Mouse (Mus musculus): ENCODE data around the gene Terb1. TPM values are rescaled to one million over a fixed set of nuclear protein-coding genes. Genes with fewer than 3 reads are reported as not detected.

Terb1 gene
- polyA plus RNA-seq, 1 experiment from 2014 or later, result not detected

DNA sequence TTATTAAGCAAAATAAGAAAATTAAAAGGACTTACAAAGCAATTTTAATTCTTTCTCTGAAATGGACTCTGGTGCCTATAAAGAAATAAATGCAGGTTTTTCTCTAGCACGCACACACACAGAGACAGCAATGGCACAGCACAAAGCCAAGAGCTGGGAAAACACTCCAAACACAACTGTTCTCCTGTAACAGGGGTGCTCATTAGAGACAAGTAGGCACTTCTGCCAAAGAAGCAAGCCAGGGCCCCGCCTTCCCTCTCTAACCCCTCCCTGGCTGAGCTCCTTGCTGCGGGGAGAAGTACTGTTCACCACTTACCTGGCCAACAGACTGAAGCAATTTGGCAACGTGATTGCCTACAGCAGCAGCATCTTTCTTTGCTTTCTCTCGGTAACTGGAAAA is 8.2 kb upstream of the Terb1 start:
- no peak overlapping the region for H3K9ac ChIP-seq (ENCODE audit: low read depth, low read length)
- no peaks in the 10 kb centered on the region for H3K4me1 ChIP-seq (replicated peaks; ENCODE audit: control insufficient read depth, insufficient read depth, low read length)
- 88% methylated on average over 5 of the region's 5 CpGs for WGBS
- DNase-seq (ENCODE audit: low spot score) (no peak), ATAC-seq (ENCODE audit: low FRiP score) (no peak)
- H3K4me2 ChIP-seq (replicated peaks; ENCODE audit: low read depth, low read length), result no peak overlapping the region
- H3K36me3 ChIP-seq (ENCODE audit: control insufficient read depth, insufficient read depth, low read length), result 0 out of 2 replicates have a peak, but pooled peaks cover 4% of the 10 kb centered on the region
- no peak overlapping the region for H3K27ac ChIP-seq (ENCODE audit: low read depth, low read length)
- H3K27me3 ChIP-seq (ENCODE audit: control insufficient read depth, insufficient read depth, low read length), result no peaks in the 10 kb centered on the region
- H3K9me3 ChIP-seq (ENCODE audit: control insufficient read depth, low read length), result no peaks in the 10 kb centered on the region
- H3K4me3 ChIP-seq (ENCODE audit: low read depth, low read length), result no peak overlapping the region

DNA sequence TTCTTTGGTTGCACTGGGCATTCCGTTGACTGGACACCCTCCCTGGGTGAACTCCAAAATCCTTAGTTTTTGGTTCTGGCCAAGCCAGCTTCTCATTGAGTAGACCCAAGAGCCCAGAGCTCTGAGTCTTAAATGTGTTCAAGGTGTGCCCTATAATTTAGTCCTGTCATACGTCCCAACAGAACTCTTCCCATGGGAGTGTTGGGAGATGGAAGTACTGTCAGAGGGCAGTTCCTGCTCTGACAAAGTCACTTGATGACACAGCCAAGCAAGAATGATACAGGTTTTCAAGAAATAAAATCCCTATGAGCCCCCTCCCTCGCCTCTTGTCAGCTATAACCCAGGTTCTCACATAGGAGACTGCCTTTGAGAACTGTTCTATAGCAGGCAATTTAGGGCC is 424 bp upstream of the Terb1 start:
- Histone ChIP-seq H3K4me1 (replicated peaks; ENCODE audit: control insufficient read depth, insufficient read depth, low read length) (no peaks in the 10 kb centered on the region), H3K4me3 (ENCODE audit: low read depth, low read length) (no peak overlapping the region), H3K27me3 (ENCODE audit: control insufficient read depth, insufficient read depth, low read length) (no peaks in the 10 kb centered on the region), H3K9me3 (ENCODE audit: control insufficient read depth, low read length) (no peaks in the 10 kb centered on the region), H3K4me2 (replicated peaks; ENCODE audit: low read depth, low read length) (no peak overlapping the region; the same call in 1 of the 2 replicates), H3K9ac (ENCODE audit: low read depth, low read length) (no peak overlapping the region), H3K27ac (ENCODE audit: low read depth, low read length) (no peak overlapping the region), H3K36me3 (ENCODE audit: control insufficient read depth, insufficient read depth, low read length) (no peaks in the 10 kb centered on the region)
- WGBS, result 85% methylated on average over 3 of the region's 3 CpGs
- DNase-seq (ENCODE audit: low spot score), result no peak
- no peak; the same call in 1 of the 2 replicates for ATAC-seq (ENCODE audit: low FRiP score)

DNA sequence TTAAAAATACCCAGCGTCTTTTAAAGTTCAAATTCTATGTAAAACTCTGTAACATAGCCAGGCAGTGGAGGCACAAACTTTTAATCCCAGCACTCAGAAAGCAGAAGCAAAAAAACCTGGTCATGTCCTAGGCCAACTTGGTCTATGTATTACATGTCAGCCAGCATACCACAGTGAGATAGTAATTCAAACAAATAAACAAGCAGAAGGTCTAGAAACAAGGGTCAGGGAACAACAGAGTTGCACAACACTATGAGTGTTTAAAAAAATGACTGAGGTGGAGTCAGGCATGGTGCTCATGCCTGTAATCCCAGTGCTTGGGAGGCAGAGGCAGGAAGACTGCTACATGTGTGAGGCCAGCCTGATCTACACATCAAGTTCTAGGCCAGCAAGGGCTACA is 30.6 kb downstream of the Terb1 start:
- Histone ChIP-seq H3K9me3 (ENCODE audit: control insufficient read depth, low read length) (no peaks in the 10 kb centered on the region), H3K4me3 (ENCODE audit: low read depth, low read length) (no peak overlapping the region)
- WGBS, result 62% methylated on average over 1 of the region's 1 CpGs

DNA sequence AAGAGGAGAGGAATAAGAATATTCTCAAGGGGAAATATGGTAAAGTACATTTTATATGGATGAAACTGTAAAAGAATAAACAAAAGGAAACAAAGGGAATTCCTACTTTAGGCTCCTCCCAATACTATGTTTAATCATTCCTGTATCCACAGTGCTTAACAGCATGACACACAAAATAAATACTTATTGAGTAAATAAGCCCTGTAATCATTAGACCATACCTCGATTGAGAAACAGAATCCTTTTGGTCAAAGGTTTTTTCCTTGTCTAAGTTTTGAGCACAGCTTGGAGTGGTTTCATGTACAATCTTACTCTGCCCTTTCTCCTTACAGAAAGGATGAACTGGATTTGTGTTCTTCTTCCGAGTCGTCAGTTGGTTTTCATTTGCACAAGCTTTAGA is 37.2 kb downstream of the Terb1 start:
- Histone ChIP-seq H3K27me3 (ENCODE audit: control insufficient read depth, insufficient read depth, low read length) (no peaks in the 10 kb centered on the region), H3K4me2 (replicated peaks; ENCODE audit: low read depth, low read length) (no peak overlapping the region), H3K36me3 (ENCODE audit: control insufficient read depth, insufficient read depth, low read length) (no peaks in the 10 kb centered on the region), H3K4me3 (ENCODE audit: low read depth, low read length) (no peak overlapping the region), H3K9ac (ENCODE audit: low read depth, low read length) (no peak overlapping the region), H3K27ac (ENCODE audit: low read depth, low read length) (no peak overlapping the region), H3K9me3 (ENCODE audit: control insufficient read depth, low read length) (no peaks in the 10 kb centered on the region), H3K4me1 (replicated peaks; ENCODE audit: control insufficient read depth, insufficient read depth, low read length) (no peaks in the 10 kb centered on the region)
- no peak for ATAC-seq (ENCODE audit: low FRiP score)
- WGBS, result 77% methylated on average over 3 of the region's 3 CpGs
- no peak for DNase-seq (ENCODE audit: low spot score)

More for the DNA sequence above, 30.6 kb downstream of the Terb1 start:
- Histone ChIP-seq H3K4me2 (replicated peaks; ENCODE audit: low read depth, low read length) (no peak overlapping the region), H3K27me3 (ENCODE audit: control insufficient read depth, insufficient read depth, low read length) (no peaks in the 10 kb centered on the region), H3K27ac (ENCODE audit: low read depth, low read length) (no peak overlapping the region), H3K36me3 (ENCODE audit: control insufficient read depth, insufficient read depth, low read length) (no peaks in the 10 kb centered on the region), H3K4me1 (replicated peaks; ENCODE audit: control insufficient read depth, insufficient read depth, low read length) (no peaks in the 10 kb centered on the region), H3K9ac (ENCODE audit: low read depth, low read length) (no peak overlapping the region)
- ATAC-seq (ENCODE audit: low FRiP score) (no peak), DNase-seq (ENCODE audit: low spot score) (no peak)

DNA sequence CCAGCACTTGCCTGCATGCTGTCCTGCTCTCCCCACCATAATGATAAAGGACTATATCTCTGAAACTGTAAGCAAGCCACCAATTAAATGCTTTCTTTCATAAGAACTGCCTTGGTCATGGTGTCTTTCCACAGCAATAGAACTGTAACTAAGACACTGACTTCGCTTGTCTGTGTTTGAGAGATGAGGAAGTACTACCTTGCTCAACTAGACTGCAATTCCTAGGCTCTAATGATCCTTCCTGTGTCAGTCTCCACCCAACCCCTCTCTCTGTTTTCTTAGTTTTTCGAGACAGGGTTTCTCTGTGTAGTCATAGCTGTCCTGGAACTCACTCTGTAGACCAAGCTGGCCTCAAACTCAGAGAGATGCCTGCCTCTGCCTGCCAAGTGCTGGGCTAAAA is 42.2 kb downstream of the Terb1 start:
- DNase-seq (ENCODE audit: low spot score), result no peak

DNA sequence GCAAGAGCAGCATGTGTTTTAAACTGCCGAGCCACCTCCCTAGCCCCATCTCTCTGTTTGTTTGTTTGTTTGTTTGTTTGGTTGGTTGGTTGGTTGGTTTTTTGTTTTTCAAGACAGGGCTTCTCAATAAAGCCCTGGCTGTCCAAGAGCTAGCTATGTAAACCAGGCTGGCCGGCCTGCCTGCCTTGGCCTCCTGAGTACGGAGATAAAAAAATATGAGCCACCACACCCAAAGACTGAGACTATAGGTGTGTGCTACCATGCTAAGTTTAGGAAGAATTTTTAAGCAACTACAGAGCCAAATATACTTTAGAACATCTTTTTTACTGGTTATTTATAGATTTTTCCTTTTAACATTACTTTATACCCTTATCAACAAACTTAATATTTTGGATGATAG is 57.5 kb downstream of the Terb1 start:
- DNase-seq (ENCODE audit: low spot score) (no peak), ATAC-seq (ENCODE audit: low FRiP score) (no peak)
- 98% methylated on average over 3 of the region's 3 CpGs for WGBS
- H3K27ac ChIP-seq (ENCODE audit: low read depth, low read length), result no peak overlapping the region
- no peaks in the 10 kb centered on the region for H3K9me3 ChIP-seq (ENCODE audit: control insufficient read depth, low read length)
- no peaks in the 10 kb centered on the region for H3K36me3 ChIP-seq (ENCODE audit: control insufficient read depth, insufficient read depth, low read length)
- no peak overlapping the region for H3K9ac ChIP-seq (ENCODE audit: low read depth, low read length)
- H3K4me3 ChIP-seq (ENCODE audit: low read depth, low read length), result no peak overlapping the region
- no peaks in the 10 kb centered on the region for H3K4me1 ChIP-seq (replicated peaks; ENCODE audit: control insufficient read depth, insufficient read depth, low read length)
- no peaks in the 10 kb centered on the region for H3K27me3 ChIP-seq (ENCODE audit: control insufficient read depth, insufficient read depth, low read length)
- no peak overlapping the region for H3K4me2 ChIP-seq (replicated peaks; ENCODE audit: low read depth, low read length)

More for the DNA sequence above, 42.2 kb downstream of the Terb1 start:
- no peak for ATAC-seq (ENCODE audit: low FRiP score)
- H3K27ac ChIP-seq (ENCODE audit: low read depth, low read length), result no peak overlapping the region
- no peaks in the 10 kb centered on the region for H3K4me1 ChIP-seq (replicated peaks; ENCODE audit: control insufficient read depth, insufficient read depth, low read length)
- H3K36me3 ChIP-seq (ENCODE audit: control insufficient read depth, insufficient read depth, low read length), result no peaks in the 10 kb centered on the region
- H3K9ac ChIP-seq (ENCODE audit: low read depth, low read length), result no peak overlapping the region
- no peaks in the 10 kb centered on the region for H3K27me3 ChIP-seq (ENCODE audit: control insufficient read depth, insufficient read depth, low read length)
- H3K4me3 ChIP-seq (ENCODE audit: low read depth, low read length), result no peak overlapping the region
- no peaks in the 10 kb centered on the region for H3K9me3 ChIP-seq (ENCODE audit: control insufficient read depth, low read length)
- WGBS, result 73% methylated on average over 2 of the region's 2 CpGs
- H3K4me2 ChIP-seq (replicated peaks; ENCODE audit: low read depth, low read length), result no peak overlapping the region

DNA sequence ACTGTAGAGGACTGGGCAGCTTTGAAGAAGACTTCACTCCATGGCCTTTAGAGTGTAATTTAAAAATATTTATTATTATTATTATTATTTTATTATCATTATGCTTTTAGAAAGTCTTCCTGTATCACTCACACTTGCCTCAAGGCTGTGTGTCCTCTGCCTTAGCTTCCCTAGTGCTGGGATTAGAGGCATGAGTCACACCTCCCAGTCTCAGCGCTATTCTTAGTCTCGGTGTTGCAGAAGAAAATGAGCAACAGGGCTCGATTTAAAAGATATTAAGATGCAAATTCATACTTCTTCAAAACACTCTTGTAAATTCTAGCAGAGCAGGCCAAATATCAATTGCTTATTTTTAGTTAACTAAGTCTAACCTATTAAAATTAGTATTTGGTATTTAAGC is 60.9 kb downstream of the Terb1 start:
- H3K9me3 ChIP-seq (ENCODE audit: control insufficient read depth, low read length), result no peaks in the 10 kb centered on the region
- H3K9ac ChIP-seq (ENCODE audit: low read depth, low read length), result no peak overlapping the region
- ATAC-seq (ENCODE audit: low FRiP score), result no peak
- no peak for DNase-seq (ENCODE audit: low spot score)
- no peaks in the 10 kb centered on the region for H3K4me1 ChIP-seq (replicated peaks; ENCODE audit: control insufficient read depth, insufficient read depth, low read length)
- no peaks in the 10 kb centered on the region for H3K27me3 ChIP-seq (ENCODE audit: control insufficient read depth, insufficient read depth, low read length)
- 87% methylated on average over 3 of the region's 3 CpGs for WGBS
- no peak overlapping the region for H3K4me2 ChIP-seq (replicated peaks; ENCODE audit: low read depth, low read length)
- no peak overlapping the region for H3K27ac ChIP-seq (ENCODE audit: low read depth, low read length)
- H3K36me3 ChIP-seq (ENCODE audit: control insufficient read depth, insufficient read depth, low read length), result no peaks in the 10 kb centered on the region
- no peak overlapping the region for H3K4me3 ChIP-seq (ENCODE audit: low read depth, low read length)

DNA sequence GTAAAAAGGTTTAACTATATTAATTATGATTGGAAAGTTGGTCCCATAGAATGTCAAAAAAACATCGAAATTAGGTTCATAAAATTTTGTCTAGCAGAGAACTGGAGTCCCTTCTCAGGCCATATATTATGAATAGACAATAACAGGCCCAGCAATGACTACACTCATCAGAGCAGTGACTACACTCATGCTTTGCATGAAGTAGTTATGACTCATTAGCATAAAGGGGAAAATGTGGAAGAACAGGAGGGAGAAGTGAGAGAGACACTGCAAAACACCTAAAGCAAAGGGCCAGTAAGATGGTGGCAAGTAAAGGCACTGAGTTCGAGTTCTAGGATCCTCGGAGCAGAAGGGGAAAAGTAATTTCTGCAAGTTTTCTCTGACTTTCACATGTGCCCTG is 63.7 kb downstream of the Terb1 start:
- H3K27ac ChIP-seq (ENCODE audit: low read depth, low read length), result no peak overlapping the region
- no peak for DNase-seq (ENCODE audit: low spot score)
- H3K9me3 ChIP-seq (ENCODE audit: control insufficient read depth, low read length), result no peaks in the 10 kb centered on the region
- no peaks in the 10 kb centered on the region for H3K27me3 ChIP-seq (ENCODE audit: control insufficient read depth, insufficient read depth, low read length)
- no peaks in the 10 kb centered on the region for H3K36me3 ChIP-seq (ENCODE audit: control insufficient read depth, insufficient read depth, low read length)
- no peaks in the 10 kb centered on the region for H3K4me1 ChIP-seq (replicated peaks; ENCODE audit: control insufficient read depth, insufficient read depth, low read length)
- 80% methylated on average over 3 of the region's 3 CpGs for WGBS
- no peak overlapping the region for H3K4me3 ChIP-seq (ENCODE audit: low read depth, low read length)
- no peak for ATAC-seq (ENCODE audit: low FRiP score)
- no peak overlapping the region for H3K9ac ChIP-seq (ENCODE audit: low read depth, low read length)
- no peak overlapping the region for H3K4me2 ChIP-seq (replicated peaks; ENCODE audit: low read depth, low read length)

DNA sequence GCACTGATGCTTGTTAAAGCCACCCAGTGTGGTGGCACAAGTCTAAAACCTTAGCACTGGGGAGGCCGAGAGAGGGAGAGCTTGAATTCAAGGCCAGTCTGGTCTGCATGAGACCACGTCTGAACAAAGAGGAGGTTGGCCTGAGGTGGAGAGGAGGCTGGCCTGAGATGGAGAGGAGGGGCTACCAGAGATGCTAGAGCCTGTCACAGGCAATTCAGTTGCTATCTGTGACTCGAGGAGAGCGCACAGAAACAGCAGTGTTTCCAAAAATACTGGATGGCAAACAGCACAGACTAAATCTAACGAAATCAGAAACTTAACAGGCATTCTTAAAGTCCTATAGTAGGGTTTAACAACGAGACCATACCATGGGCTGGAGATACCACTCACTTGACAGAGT is 64.5 kb downstream of the Terb1 start:
- no peaks in the 10 kb centered on the region for H3K9me3 ChIP-seq (ENCODE audit: control insufficient read depth, low read length)
- H3K4me2 ChIP-seq (replicated peaks; ENCODE audit: low read depth, low read length), result no peak overlapping the region
- 62% methylated on average over 6 of the region's 6 CpGs for WGBS
- DNase-seq (ENCODE audit: low spot score) (no peak), ATAC-seq (ENCODE audit: low FRiP score) (no peak)
- H3K27ac ChIP-seq (ENCODE audit: low read depth, low read length), result no peak overlapping the region
- no peak overlapping the region for H3K4me3 ChIP-seq (ENCODE audit: low read depth, low read length)
- H3K27me3 ChIP-seq (ENCODE audit: control insufficient read depth, insufficient read depth, low read length), result no peaks in the 10 kb centered on the region
- H3K36me3 ChIP-seq (ENCODE audit: control insufficient read depth, insufficient read depth, low read length), result no peaks in the 10 kb centered on the region
- H3K4me1 ChIP-seq (replicated peaks; ENCODE audit: control insufficient read depth, insufficient read depth, low read length), result no peaks in the 10 kb centered on the region
- H3K9ac ChIP-seq (ENCODE audit: low read depth, low read length), result no peak overlapping the region

Data from hindbrain, embryonic 11.5 days (tissue).